Mouse (Mus musculus) heart, postnatal 10 days (tissue): Measurements from ENCODE around the gene Sncb. TPM values are rescaled to one million over a fixed set of nuclear protein-coding genes. Genes with fewer than 3 reads are reported as not detected.

Source experiments
- DNase-seq, 2 experiments: peaks; one replicate each; pipeline ENCODE4 v3.0.0; 2021
- intact Hi-C: fragments of 180-260 bp; cut with DNase I; formaldehyde crosslinking; loops from one replicate; pipeline ENCODE4 v1.15.1; 2025
- total RNA-seq, 2 experiments: library from RNA; stranded (reverse); gene quantifications; 2 replicates each; pipeline ENCODE4 v1.2.3; 2021

Sncb gene
- total RNA-seq, 2 experiments from 2014 or later, result not detected

DNA sequence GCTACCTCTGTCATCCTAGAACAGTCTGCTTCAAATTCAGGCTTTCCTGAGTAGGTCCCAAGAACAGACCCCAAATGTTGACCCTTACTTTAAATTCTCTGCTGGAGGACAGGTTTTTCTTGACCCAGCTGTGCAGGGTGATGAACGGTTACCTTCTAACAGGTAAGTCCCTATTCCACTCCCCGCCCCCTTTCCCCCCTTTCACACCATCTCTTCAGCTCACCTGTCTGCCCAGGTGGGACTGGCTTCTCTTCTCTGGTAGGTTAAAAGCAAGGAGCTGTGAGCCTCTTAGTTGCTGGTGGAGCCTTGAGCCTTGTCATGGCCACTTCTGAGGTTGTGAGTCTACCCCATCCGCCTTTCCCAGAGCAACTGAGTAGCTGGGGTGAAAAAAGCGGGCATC lies 17.3 kb upstream of the Sncb start, which contains the start of gene Eif4e1b:
TSS of gene Eif4e1b (plus strand) at position 301 of the 400 bp plus-strand sequence.
- DNase-seq, result no peak
- intact Hi-C loops, result no loop called here

DNA sequence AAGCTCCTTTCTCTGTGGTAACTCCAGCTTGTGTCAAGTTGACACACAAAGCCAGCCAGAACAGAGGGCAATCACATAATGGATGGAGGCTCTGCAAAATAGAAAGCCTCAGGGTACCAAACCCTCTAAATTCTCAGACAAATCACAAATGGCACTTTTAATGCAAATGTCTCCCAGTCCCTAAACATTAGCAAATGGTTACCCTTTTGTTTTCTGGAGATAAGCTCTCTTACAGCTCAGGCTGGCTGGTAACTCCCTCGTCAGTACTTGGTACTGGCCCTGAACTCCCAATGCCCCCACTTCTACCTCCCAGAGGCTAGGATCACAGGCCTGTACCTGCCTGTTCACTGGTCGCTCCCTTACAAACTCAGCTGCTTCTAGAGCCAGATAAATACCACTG lies 16.8 kb upstream of the Sncb start:
- no peak for DNase-seq
- intact Hi-C loops, result no loop called here

GRCm38 (mm10) chr13:54781086-54781485 lies 14.7 kb upstream of the Sncb start:
- DNase-seq, result no peak

DNA sequence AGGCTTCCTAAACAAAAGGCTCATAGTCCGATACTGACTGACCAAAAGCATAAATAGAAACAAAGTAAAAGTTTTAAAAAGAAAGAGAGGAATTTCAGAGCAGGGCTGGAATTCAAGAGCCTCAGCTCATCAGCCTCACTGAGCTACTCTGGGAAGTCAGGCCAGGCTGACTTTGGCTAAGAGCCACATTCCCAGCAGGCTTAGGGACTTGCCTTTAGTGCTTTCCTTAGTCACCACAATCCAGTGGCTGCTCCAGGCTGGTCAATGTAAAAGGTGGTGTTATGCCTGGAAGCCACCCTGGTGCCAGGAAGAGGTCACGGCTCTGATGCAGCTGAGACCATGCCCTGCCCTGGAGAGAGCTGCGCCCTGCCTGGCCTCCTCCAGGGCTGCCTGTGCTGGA lies 14.2 kb upstream of the Sncb start:
- peak; percentile 45 to 50 for DNase-seq
- intact Hi-C loops, result no loop called here

More at GRCm38 (mm10) chr13:54781086-54781485, 14.7 kb upstream of the Sncb start:
- intact Hi-C loops, result no loop called here

DNA sequence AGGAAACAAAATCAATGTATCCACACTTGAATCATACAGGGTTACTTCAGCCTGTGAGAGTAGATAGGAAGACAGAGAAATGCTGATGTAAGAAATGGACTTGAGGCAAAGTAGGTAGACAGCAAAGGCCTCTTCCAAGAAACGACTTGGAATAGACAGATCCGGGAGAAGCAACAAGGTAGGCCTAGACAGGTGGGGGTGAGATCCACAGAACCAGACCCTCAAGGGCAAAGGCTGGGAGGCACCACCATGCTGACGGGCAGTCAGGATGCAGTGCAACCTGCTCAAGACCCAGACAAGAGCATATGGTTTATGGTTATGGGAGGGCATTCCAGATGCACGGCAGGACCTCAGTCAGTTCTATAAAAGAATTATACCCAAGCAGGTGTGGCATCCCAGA lies 617 bp upstream of the Sncb start:
- intact Hi-C loops, result loop anchor here (10.0 kb wide), 1 partner anchor 52 kb away; no protein-coding TSS in a partner anchor

DNA sequence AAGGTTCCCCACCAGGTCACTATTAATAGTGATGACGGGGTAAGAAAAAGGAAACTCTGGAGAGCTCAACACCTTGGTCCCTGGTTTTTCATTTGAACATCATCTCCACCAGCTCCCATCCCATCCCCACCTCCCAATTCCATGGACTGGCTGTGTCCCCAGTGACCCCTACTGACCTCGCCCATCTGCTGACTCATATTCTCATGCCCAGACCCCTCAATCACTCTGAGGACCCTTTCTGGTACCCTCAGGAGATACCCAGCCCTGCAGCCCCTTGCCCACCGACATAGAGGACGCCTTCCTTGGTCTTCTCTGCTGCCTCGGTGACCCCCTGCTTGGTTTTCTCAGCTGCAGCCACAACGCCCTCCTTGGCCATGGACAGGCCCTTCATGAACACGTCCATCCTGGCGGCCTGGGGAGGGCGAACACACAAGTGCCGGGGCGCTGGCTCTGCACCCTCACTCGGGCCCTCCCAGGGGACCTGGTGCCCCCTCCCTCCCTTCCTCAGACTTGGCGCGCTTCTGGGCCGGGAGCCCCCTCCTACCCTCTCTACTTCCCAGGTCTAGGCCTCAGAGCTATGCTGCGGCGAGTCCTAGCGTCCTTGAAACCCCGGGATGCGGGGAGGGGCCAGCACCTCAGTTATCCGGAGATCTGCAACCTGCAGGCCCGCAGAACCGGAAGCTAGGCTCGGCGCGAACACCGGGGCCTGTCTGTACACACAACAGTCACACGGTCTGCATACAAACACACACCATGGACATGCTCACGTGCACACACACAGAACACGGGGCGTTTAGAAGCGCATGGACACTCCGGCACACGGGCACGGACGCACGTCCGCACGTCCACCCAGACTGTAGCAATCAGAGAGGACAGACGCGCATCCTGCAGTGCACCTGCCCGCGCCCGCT lies 859 bp downstream of the Sncb start:
- no peak for DNase-seq
- intact Hi-C loops, result loop anchor here (10.0 kb wide), 1 partner anchor 51 kb away; no protein-coding TSS in a partner anchor

More for the DNA sequence above, 617 bp upstream of the Sncb start:
- DNase-seq, result no peak

GRCm38 (mm10) chr13:54760906-54761305 lies 5.5 kb downstream of the Sncb start:
- intact Hi-C loops, result loop anchor here (10.0 kb wide), 1 partner anchor 46 kb away; no protein-coding TSS in a partner anchor
- no peak for DNase-seq

- intact Hi-C loops, result loop anchor here (10.0 kb wide), 1 partner anchor 45 kb away; no protein-coding TSS in a partner anchor
Observed at GRCm38 (mm10) chr13:54760164-54760795, 6.1 kb downstream of the Sncb start.

DNA sequence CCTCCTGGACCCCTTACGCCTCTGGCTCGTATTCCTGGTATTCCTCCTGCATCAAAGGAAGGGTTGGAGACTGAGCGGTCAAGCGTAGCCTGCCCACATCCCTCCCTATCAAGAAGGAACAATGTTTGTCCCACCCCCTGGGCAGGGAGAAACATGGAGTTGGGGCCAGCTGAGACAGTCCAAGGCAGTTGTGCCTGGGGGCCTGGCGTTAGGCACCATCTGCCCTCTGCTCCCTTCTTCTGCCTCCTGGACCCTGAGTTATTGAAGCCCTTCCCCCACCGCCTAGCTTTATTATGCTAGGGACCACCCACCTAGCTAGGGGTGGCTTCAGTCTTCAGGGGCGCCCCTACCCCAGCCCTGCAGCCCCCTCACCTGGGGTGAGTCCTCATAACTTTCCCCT lies 6.9 kb downstream of the Sncb start:
- intact Hi-C loops, result no loop called here
- no peak for DNase-seq

More at GRCm38 (mm10) chr13:54760164-54760795, 6.1 kb downstream of the Sncb start:
- DNase-seq, result no peak

DNA sequence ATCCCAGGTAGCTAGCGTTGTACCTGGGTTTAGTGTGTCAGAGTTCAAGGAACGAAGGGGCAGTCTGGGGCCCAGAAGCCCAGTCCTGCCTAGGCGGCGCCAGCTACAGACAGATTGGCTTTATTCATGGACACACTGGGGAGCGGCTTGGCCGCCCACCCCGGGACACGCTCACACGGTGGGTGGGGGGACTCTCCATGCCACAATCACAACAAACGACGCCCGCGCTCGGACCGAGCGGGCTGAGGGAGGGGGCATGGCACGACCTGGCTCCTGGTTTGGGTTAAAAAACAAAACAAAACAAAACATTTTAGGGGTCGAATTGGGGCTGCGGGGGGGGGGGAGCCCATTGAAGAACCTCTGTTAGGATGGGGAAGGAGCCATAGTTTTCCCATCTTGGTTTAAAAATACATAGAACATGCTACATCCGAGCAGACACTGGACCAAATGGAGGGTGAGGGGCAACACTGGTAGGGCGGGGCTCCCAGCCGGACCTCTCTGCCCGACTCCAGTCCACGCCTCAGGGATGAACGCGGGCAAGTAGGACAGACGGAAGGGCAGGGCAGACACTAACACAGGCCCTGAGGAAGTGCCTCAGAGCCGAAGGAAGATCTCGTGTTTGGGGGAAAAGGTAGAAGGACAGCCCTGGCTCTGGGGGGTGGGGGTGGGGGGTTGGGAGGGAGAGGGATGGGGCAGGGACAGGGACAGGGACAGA lies 7.5 kb downstream of the Sncb start:
- intact Hi-C loops, result no loop called here
- DNase-seq, result no peak

DNA sequence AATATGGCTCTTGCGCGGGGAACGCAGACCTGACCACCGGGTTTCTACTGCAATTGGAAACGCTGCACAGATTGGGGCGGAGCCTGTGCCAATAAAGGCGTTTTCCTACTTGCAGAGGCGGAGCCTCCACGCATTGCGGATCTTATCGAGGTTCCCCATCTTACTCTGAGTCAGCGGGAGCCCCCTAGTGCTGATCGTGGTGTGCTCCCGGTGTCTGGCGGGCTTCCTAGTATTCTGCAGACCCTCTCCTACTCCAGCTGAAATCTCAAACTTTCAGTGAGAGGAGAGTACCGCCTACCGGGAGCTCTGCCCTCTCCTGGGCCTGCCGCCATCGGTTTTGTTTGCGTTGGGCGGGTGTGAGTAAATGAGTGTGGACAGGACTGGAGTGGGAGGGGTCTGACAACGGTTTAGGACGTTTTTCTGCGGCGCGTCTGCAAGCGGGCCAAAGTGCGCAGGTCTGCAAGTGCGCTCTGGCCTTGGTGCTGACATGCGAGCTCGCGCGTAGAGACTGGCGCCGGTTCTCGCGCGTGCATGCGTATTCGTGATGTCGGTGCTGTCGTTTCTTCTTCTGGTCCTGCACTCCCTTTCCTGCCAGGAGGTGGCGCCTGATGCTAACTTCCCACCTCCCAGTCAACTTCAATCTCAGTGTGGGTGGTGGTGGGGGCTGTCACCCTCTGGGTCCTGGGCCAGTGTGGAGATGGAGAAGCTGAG lies 8.2 kb downstream of the Sncb start:
- peak; percentile 79 to 86 for DNase-seq
- intact Hi-C loops, result no loop called here

DNA sequence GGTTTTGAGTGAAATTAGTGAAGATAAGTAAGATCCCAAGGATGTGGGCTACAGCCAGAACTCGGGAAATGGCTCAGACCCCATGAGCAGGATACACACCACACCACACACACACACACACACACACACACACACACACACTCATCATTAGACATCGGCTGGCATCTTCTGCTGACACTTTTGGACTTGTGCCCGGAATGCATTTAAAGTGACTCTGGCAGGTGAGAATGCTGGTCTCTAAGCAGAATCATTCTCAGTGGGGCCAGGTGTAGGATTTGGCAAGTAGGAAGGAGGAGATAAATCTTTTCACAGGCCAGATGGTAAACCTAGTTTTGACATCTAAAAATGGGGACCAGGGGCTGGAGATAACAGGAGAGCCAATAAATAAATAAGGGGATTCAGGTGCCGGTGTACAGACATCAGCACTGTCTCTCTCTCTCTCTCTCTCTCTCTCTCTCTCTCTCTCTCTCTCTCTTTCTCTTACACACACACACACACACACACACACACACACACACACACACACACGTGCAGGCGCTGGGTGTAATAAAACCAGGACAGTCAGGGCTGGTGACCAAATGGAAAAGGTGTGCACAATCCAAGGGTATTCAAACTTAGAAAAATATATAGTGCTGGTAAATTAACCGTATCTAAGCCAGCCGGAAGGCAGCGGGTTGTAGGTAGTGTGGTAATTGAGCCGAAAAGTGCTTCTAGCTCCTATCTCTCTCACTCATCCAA lies 9.1 kb downstream of the Sncb start:
- no peak for DNase-seq
- intact Hi-C loops, result no loop called here

- intact Hi-C loops, result no loop called here
- no peak for DNase-seq
Observed at GRCm38 (mm10) chr13:54756156-54756712, 10.2 kb downstream of the Sncb start.

GRCm38 (mm10) chr13:54755201-54755830 lies 11.1 kb downstream of the Sncb start:
- no peak for DNase-seq
- intact Hi-C loops, result no loop called here

DNA sequence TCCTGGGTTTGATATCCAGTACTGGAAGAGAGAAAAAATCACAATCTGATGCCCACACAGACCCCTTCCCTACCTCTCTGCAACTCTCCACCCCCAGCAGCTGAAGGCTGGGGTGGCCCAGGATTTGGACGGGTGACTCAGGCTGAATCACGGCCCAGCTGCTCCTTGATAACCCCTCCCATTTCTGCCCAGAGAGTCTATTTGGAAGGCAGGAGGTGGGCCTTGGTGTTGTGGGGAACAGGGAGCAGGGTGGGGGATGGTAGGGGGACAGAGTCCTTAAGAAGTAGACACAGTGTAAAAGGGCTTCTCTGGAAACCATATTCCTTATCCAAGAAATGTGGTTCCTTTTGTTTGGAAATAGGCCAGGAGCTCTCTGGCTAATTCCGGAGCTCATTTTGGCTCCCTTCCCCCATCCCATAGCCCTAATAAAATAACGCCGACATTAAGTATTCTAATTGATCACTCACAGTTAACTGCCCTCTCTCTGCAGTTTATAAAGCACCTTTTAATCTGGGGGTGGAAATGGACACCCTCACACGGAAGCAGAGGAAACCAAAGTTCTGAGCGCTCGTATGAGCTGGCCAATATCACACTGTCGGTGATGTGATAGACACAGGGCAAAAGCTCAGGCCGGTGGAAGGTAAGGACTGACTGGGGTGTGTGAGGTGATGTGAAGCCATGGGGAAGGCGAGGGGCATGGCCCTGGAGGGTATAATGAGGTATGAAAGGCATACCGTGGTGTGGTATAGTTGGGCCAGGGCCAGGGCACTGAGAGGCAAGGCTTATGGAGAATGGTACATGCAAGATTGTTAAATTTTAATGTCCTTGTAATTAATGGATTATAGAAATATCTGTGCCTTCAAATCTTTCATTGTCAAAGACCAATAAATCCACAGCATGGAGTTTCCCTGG lies 12.0 kb downstream of the Sncb start:
- no peak for DNase-seq
- intact Hi-C loops, result no loop called here

DNA sequence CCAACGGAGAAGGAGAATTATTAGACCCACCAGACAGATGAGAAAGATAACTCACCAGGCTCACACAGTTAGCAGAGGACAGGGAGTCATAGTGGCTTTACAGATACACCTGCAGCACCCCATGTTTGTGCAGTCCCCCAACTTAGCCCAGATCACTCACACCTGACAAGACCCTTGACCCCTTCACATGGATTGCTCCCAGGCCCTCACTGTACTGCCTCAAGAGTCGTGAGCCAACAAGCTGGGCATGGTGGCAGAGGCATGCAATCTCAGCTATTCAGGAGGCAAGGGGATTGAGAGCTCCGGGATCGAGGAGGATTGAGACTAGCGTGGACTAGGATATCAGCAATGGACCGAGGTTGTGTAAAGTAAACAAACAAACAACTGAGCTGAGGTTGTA lies 12.7 kb downstream of the Sncb start:
- intact Hi-C loops, result no loop called here
- no peak for DNase-seq

- DNase-seq, result no peak
- intact Hi-C loops, result no loop called here
Observed at GRCm38 (mm10) chr13:54752656-54753055, 13.7 kb downstream of the Sncb start.

DNA sequence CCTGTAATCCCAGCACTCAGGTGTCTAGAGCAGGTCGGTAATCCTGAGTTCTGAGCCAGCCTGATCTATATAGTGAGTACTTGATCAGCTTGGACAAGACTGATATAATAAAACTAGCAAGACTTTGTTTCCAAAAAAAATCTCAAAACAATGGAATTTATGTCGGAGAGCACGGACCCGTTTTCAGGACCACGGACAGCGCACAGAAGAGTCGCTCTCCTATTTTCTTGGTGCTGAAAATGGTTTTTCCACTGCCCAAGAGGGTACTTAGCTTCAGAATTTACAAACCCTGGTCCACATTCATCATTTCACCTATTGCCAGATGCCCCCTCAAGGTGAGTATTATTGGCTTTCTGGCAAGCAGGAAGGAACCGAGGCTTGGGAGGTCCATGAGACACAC lies 15.7 kb downstream of the Sncb start:
- DNase-seq, result peak; percentile 35 to 61
- intact Hi-C loops, result no loop called here
